Mouse (Mus musculus) left cerebral cortex, adult 2 months (tissue): ENCODE results near the gene Cpne5. TPM values are rescaled to one million over a fixed set of nuclear protein-coding genes. Genes with fewer than 3 reads are reported as not detected.
"Not testable (repeated sequence)": the region's sequence is repeated elsewhere in the genome, so short reads cannot be mapped to it uniquely, and the experiment has no call there.

Experiments used
- DNase-seq, 2 experiments: peaks; one replicate each; pipeline ENCODE4 v3.0.0; 2021 to 2022; ENCODE audit warnings: low spot score in 2 of 2, mixed read lengths in 1 of 2; ENCODE audit errors: extremely low spot score in 1 of 2
- H3K27ac ChIP-seq: fragments of 200-600 bp; 2 replicates; pipeline ENCODE4 v1.8.1; 2022
- H3K4me3 ChIP-seq: fragments of 200-600 bp; 2 replicates; pipeline ENCODE4 v1.8.1; 2022
- CTCF ChIP-seq: fragments of 200-600 bp; IDR thresholded peaks from 2 replicates; pipeline ENCODE4 v1.8.1; 2022; ENCODE audit warnings: antibody characterized with exemption, mild to moderate bottlenecking, moderate library complexity
- intact Hi-C: fragments of 180-260 bp; cut with DNase I; formaldehyde crosslinking; loops from one replicate; pipeline ENCODE4 v1.15.1; 2025
- total RNA-seq, 2 experiments: library from RNA; stranded (reverse); gene quantifications; 2 replicates each; pipeline ENCODE4 v1.2.3; 2021

The Cpne5 gene
- total RNA-seq, 2 experiments from 2014 or later = 141 to 148 TPM

DNA sequence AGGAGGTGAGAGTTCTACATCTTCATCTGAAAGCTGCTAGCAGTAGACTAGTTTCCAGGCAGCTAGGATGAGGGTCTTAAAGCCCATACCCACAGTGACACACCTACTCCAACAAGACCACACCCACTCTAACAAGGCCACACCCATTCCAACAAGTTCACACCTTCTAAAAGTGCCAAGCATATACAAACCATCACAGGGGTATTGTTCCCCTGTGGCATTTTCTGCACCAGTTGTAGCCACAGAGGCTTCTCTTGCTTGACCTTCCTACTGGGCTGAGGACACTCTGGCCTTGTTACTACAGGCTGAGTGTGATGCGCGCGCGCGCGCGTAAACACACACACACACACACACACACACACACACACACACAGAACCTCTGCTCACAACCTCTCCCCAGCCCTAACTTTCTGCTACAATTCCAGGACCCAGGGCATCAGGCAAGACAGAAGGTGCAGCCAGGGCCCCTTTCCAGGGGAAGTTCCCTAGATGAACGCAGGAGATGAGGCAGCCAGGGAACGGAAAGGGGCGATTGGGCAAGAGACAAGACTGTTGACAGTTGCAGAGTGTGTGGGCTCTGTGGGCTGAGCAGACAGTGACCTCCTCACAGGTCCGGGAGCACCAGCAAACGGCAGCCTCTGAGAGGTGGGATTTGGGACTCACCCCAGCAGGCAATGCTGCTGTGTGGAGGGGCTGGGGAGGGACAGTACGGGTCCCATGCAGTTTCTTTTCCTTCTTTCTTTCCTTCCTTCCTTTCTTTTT lies 124.2 kb downstream of the Cpne5 start, which contains the start of gene Rab44:
TSS of gene Rab44 (plus strand) at position 555 of the 762 bp plus-strand sequence.
- TF ChIP-seq CTCF = no peak
- Histone ChIP-seq H3K27ac (no peak within 1 kb of the TSS), H3K4me3 (no peak within 1 kb of the TSS)
- intact Hi-C loops = loop anchor here (10.0 kb wide), 1 partner anchor 261 kb away; no protein-coding TSS in a partner anchor
- no peak for DNase-seq

GRCm38 (mm10) chr17:29111332-29111731 lies 126.6 kb downstream of the Cpne5 start:
- Histone ChIP-seq H3K4me3 (no peak overlapping the region), H3K27ac (no peak overlapping the region)
- TF ChIP-seq CTCF = no peak
- DNase-seq = no peak
- intact Hi-C loops = loop anchor here (10.0 kb wide), 1 partner anchor 263 kb away; no protein-coding TSS in a partner anchor

DNA sequence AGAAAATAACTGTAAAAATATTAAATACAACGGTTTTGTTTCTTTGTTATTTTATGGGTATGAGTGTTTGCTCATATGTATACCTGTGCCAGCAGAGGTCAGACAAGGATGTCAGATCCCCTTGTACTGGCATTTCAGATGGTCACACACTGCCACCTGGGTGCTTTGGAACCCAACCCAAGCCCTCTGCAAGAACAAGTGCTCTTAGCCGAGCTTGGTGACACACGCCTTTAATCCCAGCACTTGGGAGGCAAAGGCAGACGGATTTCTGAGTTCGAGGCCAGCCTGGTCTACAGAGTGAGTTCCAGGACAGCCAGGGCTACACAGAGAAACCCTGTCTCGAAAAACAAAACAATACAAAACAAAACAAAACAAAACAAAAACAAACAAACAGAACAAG lies 127.6 kb downstream of the Cpne5 start:
- not testable (repeated sequence) for H3K27ac ChIP-seq, DNase-seq, H3K4me3 ChIP-seq
- intact Hi-C loops = loop anchor here (10.0 kb wide), 1 partner anchor 264 kb away; no protein-coding TSS in a partner anchor

Other genes starting within 250 kb of the Cpne5 start
- gene Stk38, start 230.2 kb downstream of the Cpne5 start, total RNA-seq = 10 to 100 TPM; 53.5 to 58.6 TPM
- 100 to 1,000 TPM; 113 to 114 TPM for gene Srsf3, start 205.5 kb downstream of the Cpne5 start, total RNA-seq
- gene Cdkn1a, start 147.2 kb downstream of the Cpne5 start, total RNA-seq = 10 to 100 TPM; 40.6 to 64.4 TPM
- gene Rab44, start 124.0 kb downstream of the Cpne5 start, total RNA-seq = under 1 TPM in 1 of 2 experiments, not detected in 1; 0.32 TPM
- gene Ppil1, start 26.0 kb upstream of the Cpne5 start, total RNA-seq = 10 to 100 TPM; 19.8 to 20.0 TPM
- 10 to 100 TPM; 78.9 to 85.0 TPM for gene BC004004, start 30.6 kb upstream of the Cpne5 start, total RNA-seq
- gene Pi16, start 79.5 kb upstream of the Cpne5 start, total RNA-seq = 1 to 10 TPM; 1.2 to 1.4 TPM
- 100 to 1,000 TPM; 537 to 552 TPM for gene Mtch1, start 109.8 kb upstream of the Cpne5 start, total RNA-seq
- 1 to 10 TPM; 5.4 to 7.4 TPM for gene Fgd2, start 122.7 kb upstream of the Cpne5 start, total RNA-seq